Mouse (Mus musculus) brain, embryonic 18.5 days (tissue): Measurements from ENCODE around the gene Fam57b.

Source experiments
- DNase-seq: peaks from one replicate; pipeline ENCODE4 v3.0.0-alpha.2; 2012; ENCODE audit warnings: low read depth, low spot score

Fam57b gene

GRCm38 (mm10) chr7:126797411-126798126 is at the start of gene Fam57b:
TSS of gene Fam57b (plus strand) at chr7:126797668.
- DNase-seq: no peak

GRCm38 (mm10) chr7:126748824-126749223 is 48.6 kb upstream of the Fam57b start:
- no peak for DNase-seq

- no peak for DNase-seq
Observed at GRCm38 (mm10) chr7:126749582-126750343, 47.7 kb upstream of the Fam57b start.

- no peak for DNase-seq
Observed at GRCm38 (mm10) chr7:126754866-126755265, 42.6 kb upstream of the Fam57b start.

DNA sequence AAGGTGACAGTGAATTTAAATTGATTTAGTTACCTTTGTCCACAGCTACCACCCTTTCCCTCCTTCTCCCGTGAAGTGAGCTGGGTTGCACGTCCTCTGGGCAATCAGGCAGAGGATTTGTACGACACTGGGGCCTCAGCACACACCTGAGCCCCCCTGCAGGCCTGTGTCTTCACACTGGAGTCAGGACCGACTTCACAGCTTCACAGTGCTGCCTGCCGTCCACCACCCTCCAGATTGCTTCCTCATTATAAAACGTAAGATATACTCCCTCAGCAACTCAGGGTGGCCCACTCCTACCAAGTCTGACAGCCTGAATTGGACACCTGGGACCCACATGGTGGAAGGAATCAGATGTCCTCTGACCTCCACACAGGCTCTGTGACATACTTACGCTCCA is 38.9 kb upstream of the Fam57b start:
- no peak for DNase-seq

DNA sequence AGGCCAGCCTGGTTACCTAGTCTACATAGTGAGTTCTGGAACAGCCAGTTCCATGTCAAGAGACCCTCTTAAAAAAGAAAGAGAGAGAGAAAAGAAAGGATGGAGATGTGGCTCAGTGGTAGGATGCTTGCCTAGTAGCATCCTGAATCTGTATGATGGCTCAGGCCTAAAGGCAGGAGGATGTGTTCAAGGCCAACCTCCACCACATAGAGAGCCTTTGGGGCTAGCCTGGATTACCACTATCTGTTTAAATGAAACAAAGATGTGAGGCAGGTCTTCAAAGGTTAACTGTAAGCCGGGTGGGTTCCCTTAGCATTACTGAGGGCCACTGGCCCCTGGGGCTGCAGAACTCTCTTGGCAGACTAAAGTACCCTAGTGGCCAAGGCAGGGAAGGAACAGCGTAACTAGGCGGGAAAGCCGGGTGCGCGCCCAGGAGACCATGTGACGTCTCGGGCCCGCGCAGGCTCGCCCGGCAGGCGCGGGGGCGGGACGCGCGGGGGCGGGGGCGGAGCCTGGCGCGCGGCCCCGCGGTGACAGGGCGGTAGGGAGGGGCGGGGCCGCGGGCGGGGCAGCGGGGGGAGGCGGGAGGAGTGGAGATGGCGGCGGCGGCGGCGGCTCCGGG is 38.3 kb upstream of the Fam57b start, which contains the start of gene Mapk3:
Gene Mapk3 (plus strand): TSS at position 552 of the 622 bp plus-strand sequence.
- peak; percentile 71 for DNase-seq

DNA sequence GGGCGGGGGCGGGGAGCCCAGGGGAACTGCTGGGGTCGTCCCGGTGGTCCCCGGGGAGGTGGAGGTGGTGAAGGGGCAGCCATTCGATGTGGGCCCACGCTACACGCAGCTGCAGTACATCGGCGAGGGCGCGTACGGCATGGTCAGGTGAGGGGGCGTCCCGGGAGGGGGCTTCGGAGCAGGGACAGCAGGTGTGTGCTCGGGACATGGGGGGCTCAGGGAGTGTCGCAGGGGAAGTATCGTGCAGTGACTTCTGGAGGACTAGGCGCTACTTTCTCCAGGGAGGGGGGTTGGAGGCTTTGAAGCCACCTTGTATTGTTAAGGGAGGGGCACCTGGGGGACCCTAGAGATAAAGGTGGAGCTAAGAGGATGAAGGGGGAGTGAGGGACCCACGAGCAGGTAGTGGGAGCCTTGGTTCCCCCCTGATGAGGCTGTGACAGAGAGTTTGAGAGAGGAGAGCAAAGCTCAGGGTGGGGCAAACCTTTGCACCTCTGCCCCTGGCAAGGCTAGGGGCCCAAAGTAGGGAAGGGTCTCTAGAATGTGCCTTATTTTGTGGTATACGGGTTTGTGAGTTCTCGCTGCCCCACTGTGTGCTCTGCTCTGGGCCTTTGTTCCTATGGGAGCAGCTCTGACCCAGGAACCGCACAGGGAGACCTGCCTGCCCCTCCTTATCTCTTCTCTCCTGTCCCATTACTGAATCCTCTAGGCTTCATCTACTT is 37.6 kb upstream of the Fam57b start:
- DNase-seq: no peak

DNA sequence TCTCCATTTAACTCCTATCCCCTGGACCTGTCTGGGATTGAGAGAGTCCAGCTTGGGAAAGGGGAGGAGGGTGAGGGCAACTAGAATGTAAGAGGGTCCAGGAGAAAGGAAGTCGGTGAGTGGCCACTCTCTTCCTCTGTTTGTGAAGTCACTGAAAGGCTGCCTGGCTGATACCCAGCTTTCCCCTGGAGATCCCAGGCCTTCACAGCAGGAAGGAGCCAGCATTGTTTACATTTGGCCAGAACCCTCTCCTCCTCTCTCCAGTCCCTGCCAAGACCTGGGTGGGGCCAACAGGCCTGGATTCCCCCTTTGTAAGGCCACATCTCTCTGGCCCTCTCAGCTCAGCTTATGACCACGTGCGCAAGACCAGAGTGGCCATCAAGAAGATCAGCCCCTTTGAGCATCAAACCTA is 37.1 kb upstream of the Fam57b start:
- no peak for DNase-seq

DNA sequence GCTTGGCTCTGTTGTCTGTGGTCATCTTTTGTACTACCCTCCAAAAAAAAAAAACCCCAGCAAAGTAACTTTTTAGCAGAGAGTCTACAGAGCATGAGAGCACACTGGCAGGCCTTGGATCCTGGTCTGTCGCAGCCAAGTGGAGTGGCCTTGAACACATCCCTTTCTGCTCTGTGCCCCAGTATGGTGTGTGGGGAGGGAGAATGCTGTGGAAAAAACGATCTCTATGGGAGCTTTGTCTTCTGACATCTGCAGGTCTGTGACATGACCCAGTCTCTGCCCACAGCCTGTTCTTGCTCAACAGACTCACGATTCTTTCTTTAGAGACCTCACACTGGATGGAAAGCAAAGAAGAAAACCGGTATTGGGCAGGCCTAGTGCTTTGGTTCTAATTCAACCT is 36.5 kb upstream of the Fam57b start:
- no peak for DNase-seq

DNA sequence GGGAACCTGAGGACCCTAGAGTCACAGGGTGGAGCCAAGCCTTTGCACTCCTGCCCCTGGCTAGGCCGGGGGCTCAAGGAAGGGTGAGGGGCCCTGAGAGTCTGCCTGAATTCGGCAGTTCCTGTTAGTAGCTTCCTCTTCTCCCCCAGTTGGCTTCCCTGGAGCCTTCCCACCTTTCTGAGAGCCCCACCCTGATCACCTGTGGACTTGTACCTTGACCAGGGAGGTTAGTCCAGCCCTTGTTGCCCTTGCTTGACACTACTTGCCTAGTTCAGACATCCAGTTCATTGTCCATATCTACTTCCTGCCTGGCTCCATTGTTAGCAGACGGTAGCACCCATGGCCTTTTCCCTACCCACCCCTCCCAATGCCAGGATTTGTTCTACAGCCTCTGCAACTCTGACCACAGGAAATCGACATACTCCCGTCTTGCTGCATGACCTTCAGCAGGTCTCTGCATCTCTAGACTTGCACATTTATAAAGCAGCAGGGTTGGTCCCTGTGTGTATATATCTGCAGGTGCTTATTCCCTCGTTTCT is 35.9 kb upstream of the Fam57b start:
- no peak for DNase-seq

DNA sequence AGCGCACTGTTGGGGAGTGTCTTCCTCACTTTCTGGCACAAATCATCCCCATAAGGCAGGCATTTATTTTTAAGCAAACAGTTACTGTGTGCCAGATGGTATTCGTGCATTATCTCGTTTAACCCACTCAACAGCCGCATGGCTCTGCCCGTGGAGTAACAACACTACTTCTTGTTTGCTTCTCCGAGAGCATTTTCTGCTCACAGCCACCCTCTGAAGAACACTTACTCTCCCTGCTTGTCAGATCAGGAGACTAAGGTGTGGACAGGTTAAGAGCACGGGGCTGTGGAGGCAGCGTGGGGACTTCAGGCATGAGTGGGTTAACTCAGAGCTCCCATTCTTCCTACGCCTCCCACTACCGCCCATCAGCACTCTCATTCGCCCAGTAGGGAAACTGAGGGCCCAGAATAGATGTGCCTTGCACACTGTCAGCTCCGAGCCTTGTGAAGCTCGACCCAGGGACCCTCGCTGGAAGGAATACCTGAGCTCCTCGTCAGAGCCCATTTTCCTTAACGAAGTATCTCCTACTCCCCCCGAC is 34.9 kb upstream of the Fam57b start:
- no peak for DNase-seq

- DNase-seq: no peak
Observed at GRCm38 (mm10) chr7:126765540-126765939, 31.9 kb upstream of the Fam57b start.

- DNase-seq: no peak
Observed at GRCm38 (mm10) chr7:126766201-126766600, 31.3 kb upstream of the Fam57b start, which contains the start of gene Gdpd3. TSS of gene Gdpd3 (plus strand) at chr7:126766334.

DNA sequence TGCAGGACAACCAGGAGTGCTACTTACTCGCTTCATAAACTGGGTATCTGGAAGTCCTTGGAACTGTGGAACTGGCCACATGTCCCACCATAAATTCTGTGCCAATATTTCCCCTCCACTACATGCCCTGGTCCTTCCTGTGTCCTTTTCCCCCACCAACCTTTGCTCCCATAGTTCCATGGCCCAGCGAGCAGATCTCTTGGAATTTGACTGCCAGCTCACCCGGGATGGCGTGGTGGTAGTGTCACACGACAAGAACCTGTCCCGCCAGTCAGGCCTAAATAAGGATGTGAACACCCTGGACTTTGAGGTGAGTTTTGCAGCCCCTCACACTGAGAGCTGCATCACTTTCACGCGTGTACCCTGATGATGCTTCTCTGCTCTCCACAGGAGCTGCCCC is 30.5 kb upstream of the Fam57b start:
- DNase-seq: no peak

DNA sequence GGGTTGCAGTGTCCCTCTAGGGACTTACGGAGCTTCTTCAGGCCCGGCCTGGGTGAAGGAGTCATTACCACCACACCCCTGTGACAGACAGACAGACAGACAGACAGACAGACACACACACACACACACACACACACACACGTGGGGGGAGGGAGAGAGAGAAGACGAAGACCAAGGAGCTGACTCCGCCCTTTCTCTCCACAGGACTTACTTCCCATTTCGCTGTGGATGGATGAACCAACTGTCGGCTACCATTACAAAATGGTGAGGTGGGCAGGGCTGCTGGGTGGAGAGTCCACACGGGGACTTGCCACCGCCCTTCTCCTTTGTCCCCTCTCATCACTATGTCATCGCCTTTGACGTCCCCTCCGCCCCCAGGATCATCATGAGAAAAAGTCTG is 26.7 kb upstream of the Fam57b start:
- DNase-seq: no peak

- no peak for DNase-seq
Observed at GRCm38 (mm10) chr7:126773351-126773750, 24.1 kb upstream of the Fam57b start.

DNA sequence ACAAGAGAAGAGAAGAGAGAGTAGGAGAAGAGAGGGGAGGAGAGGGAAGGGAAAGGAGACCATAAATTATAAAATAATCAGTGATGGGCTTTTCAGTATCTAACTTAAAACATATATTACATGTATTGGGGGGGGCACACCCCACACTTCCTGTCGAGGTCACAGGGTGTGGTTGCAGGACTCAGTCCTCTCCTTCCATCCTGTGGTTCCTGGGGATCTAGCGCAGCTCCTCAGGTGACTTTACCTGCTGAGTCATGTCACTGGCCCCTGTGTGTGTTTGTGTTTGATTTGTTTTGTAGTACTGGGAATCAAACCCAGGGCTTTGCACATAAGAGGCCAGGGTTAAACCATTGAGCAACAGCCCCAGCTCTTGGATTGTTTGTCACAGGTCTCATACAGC is 23.0 kb upstream of the Fam57b start:
- DNase-seq: no peak

DNA sequence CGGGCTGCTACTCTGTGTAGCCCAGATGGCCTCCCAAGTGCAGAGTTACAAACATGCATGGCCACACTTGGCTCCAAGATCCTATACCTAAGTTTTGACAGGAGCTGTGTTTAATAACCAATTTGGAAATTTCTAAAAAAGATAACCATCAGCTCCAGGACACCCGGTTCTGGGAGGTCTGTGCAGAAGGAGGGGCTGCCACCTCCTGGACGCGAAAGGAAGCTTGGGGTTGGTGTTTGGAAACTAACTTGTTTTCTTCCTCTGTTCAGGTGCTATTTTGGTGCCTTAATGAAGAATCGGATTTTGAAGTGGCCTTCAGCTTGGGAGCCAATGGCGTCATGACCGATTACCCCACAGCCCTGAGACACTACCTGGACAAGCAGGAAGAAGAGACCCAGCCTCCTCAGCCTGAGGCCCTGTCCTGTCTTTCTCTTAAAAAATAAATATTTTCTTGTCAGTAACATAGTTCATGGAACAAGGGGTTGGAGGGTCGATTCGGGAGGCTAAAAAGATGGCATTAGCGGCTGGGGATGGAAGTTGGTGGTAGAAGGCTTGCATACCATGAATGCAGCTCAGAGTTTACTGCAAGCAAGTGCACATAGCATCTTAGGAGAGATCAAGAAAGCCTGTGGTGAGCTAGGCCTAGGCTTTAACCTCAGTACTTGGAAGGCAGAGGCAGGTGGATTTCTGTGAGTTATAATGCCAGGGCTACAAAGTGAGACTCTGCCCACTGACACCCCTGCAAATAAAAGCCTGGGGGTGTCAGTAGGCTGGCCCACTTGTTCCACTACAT is 22.1 kb upstream of the Fam57b start:
- DNase-seq: no peak

DNA sequence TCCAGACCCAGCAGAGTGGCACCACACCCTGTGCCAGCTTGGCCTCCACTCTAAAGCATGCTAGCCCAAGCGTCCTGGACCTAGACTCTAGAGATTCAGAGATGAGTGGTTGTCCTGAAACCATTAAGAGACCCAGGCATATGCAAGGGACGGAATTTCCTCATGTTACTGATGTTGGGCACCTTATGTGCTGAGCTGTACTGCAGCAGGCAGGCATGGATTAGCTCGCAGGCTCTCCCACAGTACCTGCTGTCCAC is 21.6 kb upstream of the Fam57b start:
- DNase-seq: no peak

DNA sequence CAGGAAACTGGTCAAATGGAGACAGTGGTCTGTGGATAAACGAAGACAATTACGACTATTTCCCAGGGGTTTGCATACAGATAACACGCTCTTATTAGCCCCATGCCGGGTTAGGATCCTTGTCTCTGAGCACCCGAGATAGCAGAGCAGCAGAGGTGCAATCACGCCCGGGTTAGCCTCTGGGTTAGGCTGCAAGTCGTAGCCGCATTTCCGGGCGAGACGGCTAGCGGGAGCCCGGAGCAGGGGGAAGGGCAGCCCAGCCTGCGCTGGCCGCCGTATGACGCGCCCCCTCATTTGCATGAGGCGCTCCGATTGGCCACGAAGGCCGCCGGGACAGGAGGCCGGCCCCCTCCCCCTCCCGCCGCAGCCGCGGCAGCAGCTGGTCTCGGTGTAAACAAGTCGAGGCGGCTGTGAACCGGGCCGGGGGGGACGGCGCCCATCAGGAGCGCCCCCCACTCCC is 20.8 kb upstream of the Fam57b start, which contains the start of gene Ypel3:
Gene Ypel3 (plus strand): TSS at position 358 of the 460 bp plus-strand sequence.
- peak; percentile 80 for DNase-seq

DNA sequence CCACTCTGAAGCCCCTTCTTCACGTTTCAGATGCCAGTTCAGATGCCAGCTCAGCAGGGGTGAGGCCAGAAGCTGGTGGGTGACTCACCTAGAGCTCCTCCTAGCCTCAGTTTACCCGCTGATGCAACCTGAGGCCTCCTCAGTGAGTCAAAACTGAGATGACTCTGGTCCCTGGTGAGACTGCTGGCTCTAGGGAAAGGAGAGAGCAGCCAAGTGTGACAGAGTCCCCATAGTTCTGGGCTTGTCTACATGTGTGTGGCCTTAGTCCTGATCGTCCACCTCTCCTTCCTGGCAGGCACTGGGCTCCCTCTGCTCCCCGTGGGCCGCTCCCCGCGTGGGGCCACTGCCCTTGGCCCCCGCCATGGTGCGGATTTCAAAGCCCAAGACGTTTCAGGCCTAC is 20.0 kb upstream of the Fam57b start:
- no peak for DNase-seq
